Mouse (Mus musculus) intestine, embryonic 14.5 days (tissue): ENCODE data around the gene Olfr251. TPM values are rescaled to one million over a fixed set of nuclear protein-coding genes. Genes with fewer than 3 reads are reported as not detected.

Experiments
- ATAC-seq: fragments of 200-750 bp; cut with Nextera tagmentation; replicated peaks from 2 replicates; pipeline ENCODE4 v1.8.0; 2017; ENCODE audit warnings: low read depth, moderate number of reproducible peaks, moderate TSS enrichment, moderate library complexity; ENCODE audit not compliant: low FRiP score, low TSS enrichment
- DNase-seq: peaks from one replicate; pipeline ENCODE4 v3.0.0-alpha.2; 2018; ENCODE audit warnings: low spot score
- H3K27ac ChIP-seq: fragments of 300-500 bp; sonication (generic); 2 replicates; pipeline ENCODE4 v1.5.1; 2014; ENCODE audit warnings: low read depth, mild to moderate bottlenecking, control low read depth
- H3K27me3 ChIP-seq: fragments of 300-500 bp; sonication (generic); replicated peaks from 2 replicates; pipeline ENCODE4 v1.6.1; 2014; ENCODE audit warnings: low read length, control low read depth; ENCODE audit not compliant: control insufficient read depth, insufficient read depth
- H3K36me3 ChIP-seq: fragments of 300-500 bp; sonication (generic); 2 replicates; pipeline ENCODE4 v1.6.1; 2014; ENCODE audit warnings: low read length, control low read depth; ENCODE audit not compliant: control insufficient read depth, insufficient read depth
- H3K4me1 ChIP-seq: fragments of 300-500 bp; sonication (generic); replicated peaks from 2 replicates; pipeline ENCODE4 v1.6.1; 2014; ENCODE audit warnings: low read length, control low read depth, mixed read lengths; ENCODE audit not compliant: control insufficient read depth, insufficient read depth
- H3K4me2 ChIP-seq: fragments of 300-500 bp; sonication (generic); 2 replicates; pipeline ENCODE4 v1.6.1; 2014; ENCODE audit warnings: low read length
- H3K4me3 ChIP-seq: fragments of 300-500 bp; sonication (generic); 2 replicates; pipeline ENCODE4 v1.5.1; 2014; ENCODE audit warnings: low read depth, low read length, control low read depth, mixed read lengths
- H3K9ac ChIP-seq: fragments of 300-500 bp; sonication (generic); 2 replicates; pipeline ENCODE4 v1.6.1; 2014; ENCODE audit warnings: mild to moderate bottlenecking, low read length
- H3K9me3 ChIP-seq: fragments of 300-500 bp; sonication (generic); 2 replicates; pipeline ENCODE4 v1.6.1; 2016; ENCODE audit warnings: low read length, control low read depth; ENCODE audit not compliant: control insufficient read depth
- WGBS: fragments of 180-500 bp; shearing (Covaris S2); extraction: QIAGEN DNeasy Blood & Tissue Kit; methylation state at CpG from one replicate; pipeline ENCODE4 v1.1.7; 2014; 5-methylcytosine and 5-hydroxymethylcytosine counted together
- polyA plus RNA-seq: library from polyadenylated mRNA; unstranded; fragments of >200 nt; fragmentation: Nextera tagmentation; extraction: Ambion mirVana; gene quantifications from 2 replicates; pipeline ENCODE4 v1.2.1, GENCODE M21; 2014

Olfr251 gene
- polyA plus RNA-seq, 1 experiment from 2014 or later, result not detected

GRCm38 (mm10) chr9:38429155-38429554 lies 52.3 kb downstream of the Olfr251 start, which contains the start of gene Olfr901:
Olfr901 (plus strand) TSS chr9:38429455.
- WGBS, result 90% methylated on average over 1 of the region's 1 CpGs
- Histone ChIP-seq H3K36me3 (no peaks in the 10 kb centered on the region), H3K4me2 (no peak within 1 kb of the TSS), H3K9ac (no peak within 1 kb of the TSS), H3K27ac (no peak within 1 kb of the TSS), H3K4me3 (no peak within 1 kb of the TSS), H3K9me3 (no peaks in the 10 kb centered on the region), H3K27me3 (no peaks in the 10 kb centered on the region), H3K4me1 (no peaks in the 10 kb centered on the region)
- DNase-seq, result no peak
- ATAC-seq, result no peak

Other genes with a start within 250 kb of the Olfr251 start
- not detected in 2 replicates for gene Olfr890, start 234.6 kb upstream of the Olfr251 start, polyA plus RNA-seq
- not detected in 2 replicates for gene Olfr891, start 196.3 kb upstream of the Olfr251 start, polyA plus RNA-seq
- gene Olfr893, start 168.7 kb upstream of the Olfr251 start, polyA plus RNA-seq, result not detected in 2 replicates
- not detected in 2 replicates for gene Olfr894, start 159.0 kb upstream of the Olfr251 start, polyA plus RNA-seq
- gene Olfr143, start 124.3 kb upstream of the Olfr251 start, polyA plus RNA-seq, result not detected in 2 replicates
- gene Olfr895, start 109.2 kb upstream of the Olfr251 start, polyA plus RNA-seq, result not detected in 2 replicates
- gene Olfr896-ps1, start 86.0 kb upstream of the Olfr251 start, polyA plus RNA-seq, result not detected in 2 replicates
- gene Olfr25, start 48.0 kb upstream of the Olfr251 start, polyA plus RNA-seq, result not detected in 2 replicates
- gene Olfr898, start 28.7 kb upstream of the Olfr251 start, polyA plus RNA-seq, result not detected in 2 replicates
- gene Olfr250, start 10.2 kb upstream of the Olfr251 start, polyA plus RNA-seq, result not detected in 2 replicates
- not detected in 2 replicates for gene Olfr147, start 24.6 kb downstream of the Olfr251 start, polyA plus RNA-seq
- gene Olfr901, start 52.4 kb downstream of the Olfr251 start, polyA plus RNA-seq, result not detected in 2 replicates
- not detected in 2 replicates for gene Olfr902, start 70.6 kb downstream of the Olfr251 start, polyA plus RNA-seq
- not detected in 2 replicates for gene Olfr904, start 86.1 kb downstream of the Olfr251 start, polyA plus RNA-seq
- not detected in 2 replicates for gene Olfr905, start 94.0 kb downstream of the Olfr251 start, polyA plus RNA-seq
- gene Olfr906, start 110.0 kb downstream of the Olfr251 start, polyA plus RNA-seq, result not detected in 2 replicates
- not detected in 2 replicates for gene Olfr907, start 118.7 kb downstream of the Olfr251 start, polyA plus RNA-seq
- gene Olfr911-ps1, start 144.5 kb downstream of the Olfr251 start, polyA plus RNA-seq, result not detected in 2 replicates
- gene Olfr910, start 160.8 kb downstream of the Olfr251 start, polyA plus RNA-seq, result not detected in 2 replicates
- not detected in 2 replicates for gene Olfr912, start 203.1 kb downstream of the Olfr251 start, polyA plus RNA-seq
- gene Olfr913, start 215.7 kb downstream of the Olfr251 start, polyA plus RNA-seq, result not detected in 2 replicates
- not detected in 2 replicates for gene Olfr914, start 228.0 kb downstream of the Olfr251 start, polyA plus RNA-seq